Mouse (Mus musculus) midbrain, embryonic 14.5 days (tissue): Measurements from ENCODE around the gene Pdpk1. TPM values are rescaled to one million over a fixed set of nuclear protein-coding genes. Genes with fewer than 3 reads are reported as not detected.

Source experiments
- ATAC-seq: fragments of 200-750 bp; cut with Nextera tagmentation; 2 replicates; pipeline ENCODE4 v1.8.0; 2017; ENCODE audit warnings: moderate number of reproducible peaks, moderate library complexity; ENCODE audit not compliant: low FRiP score, low TSS enrichment
- DNase-seq: peaks from one replicate; pipeline ENCODE4 v3.0.0-alpha.2; 2015
- H3K27ac ChIP-seq: fragments of 300-500 bp; sonication (generic); replicated peaks from 2 replicates; pipeline ENCODE4 v1.5.1; 2014; ENCODE audit warnings: mild to moderate bottlenecking, low read depth, low read length, moderate library complexity
- H3K27me3 ChIP-seq: fragments of 300-500 bp; sonication (generic); 2 replicates; pipeline ENCODE4 v1.6.1; 2014; ENCODE audit warnings: low read length, control low read depth, mixed read lengths; ENCODE audit not compliant: control insufficient read depth, insufficient read depth
- H3K36me3 ChIP-seq: fragments of 300-500 bp; sonication (generic); 2 replicates; pipeline ENCODE4 v1.6.1; 2014; ENCODE audit warnings: low read length, control low read depth; ENCODE audit not compliant: control insufficient read depth, insufficient read depth
- H3K4me1 ChIP-seq: fragments of 300-500 bp; sonication (generic); 2 replicates; pipeline ENCODE4 v1.6.1; 2014; ENCODE audit warnings: mild to moderate bottlenecking, antibody characterized with exemption, low read length, control low read depth; ENCODE audit not compliant: control insufficient read depth, insufficient read depth
- H3K4me2 ChIP-seq: fragments of 300-500 bp; sonication (generic); 2 replicates; pipeline ENCODE4 v1.6.1; 2014; ENCODE audit warnings: mild to moderate bottlenecking, low read length, moderate library complexity
- H3K4me3 ChIP-seq: fragments of 300-500 bp; sonication (generic); replicated peaks from 2 replicates; pipeline ENCODE4 v1.5.1; 2014; ENCODE audit warnings: low read depth, low read length
- H3K9ac ChIP-seq: fragments of 300-500 bp; sonication (generic); replicated peaks from 2 replicates; pipeline ENCODE4 v1.6.1; 2014; ENCODE audit warnings: mild to moderate bottlenecking, low read length, moderate library complexity
- H3K9me3 ChIP-seq: fragments of 300-500 bp; sonication (generic); 2 replicates; pipeline ENCODE4 v1.6.1; 2016; ENCODE audit warnings: low read length, control low read depth, mixed read lengths; ENCODE audit not compliant: control insufficient read depth
- WGBS: fragments of 180-500 bp; shearing (Covaris S2); extraction: QIAGEN DNeasy Blood & Tissue Kit; methylation state at CpG from one replicate; pipeline ENCODE4 v1.1.7; 2014; 5-methylcytosine and 5-hydroxymethylcytosine counted together
- polyA plus RNA-seq: library from polyadenylated mRNA; unstranded; fragments of >200 nt; fragmentation: Nextera tagmentation; extraction: Ambion mirVana; gene quantifications from 2 replicates; pipeline ENCODE4 v1.2.1, GENCODE M21; 2014

Gene Pdpk1
- polyA plus RNA-seq, 1 experiment from 2014 or later: 74.3 TPM

DNA sequence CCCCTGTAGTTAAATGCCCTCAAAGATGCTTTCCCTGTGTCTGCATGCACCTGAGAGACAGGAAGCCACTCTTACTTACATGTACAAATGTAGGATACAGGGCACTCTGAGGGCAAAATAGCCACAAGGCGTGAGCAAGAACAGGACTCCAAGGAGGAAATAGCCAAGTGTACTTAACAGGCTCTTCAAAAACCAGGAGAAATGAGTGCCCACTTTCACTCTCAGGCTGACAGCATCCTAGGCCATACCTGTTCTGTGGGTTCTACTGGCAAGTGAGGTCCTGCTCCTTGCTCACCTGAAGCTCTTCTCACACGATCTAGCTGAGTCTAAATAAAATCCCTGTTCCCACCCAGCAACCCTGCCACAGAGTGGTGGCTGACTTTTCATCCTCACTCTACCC is 73.6 kb downstream of the Pdpk1 start:
- no peak overlapping the region for H3K27ac ChIP-seq
- 90% methylated on average over 2 of the region's 2 CpGs for WGBS
- no peak overlapping the region for H3K4me2 ChIP-seq
- peaks cover 50% of the 10 kb centered on the region for H3K36me3 ChIP-seq
- H3K27me3 ChIP-seq: no peaks in the 10 kb centered on the region
- no peak overlapping the region for H3K4me3 ChIP-seq
- DNase-seq (no peak), ATAC-seq (no peak)
- no peaks in the 10 kb centered on the region for H3K9me3 ChIP-seq
- H3K4me1 ChIP-seq: peaks cover 4% of the 10 kb centered on the region
- H3K9ac ChIP-seq: no peak overlapping the region

DNA sequence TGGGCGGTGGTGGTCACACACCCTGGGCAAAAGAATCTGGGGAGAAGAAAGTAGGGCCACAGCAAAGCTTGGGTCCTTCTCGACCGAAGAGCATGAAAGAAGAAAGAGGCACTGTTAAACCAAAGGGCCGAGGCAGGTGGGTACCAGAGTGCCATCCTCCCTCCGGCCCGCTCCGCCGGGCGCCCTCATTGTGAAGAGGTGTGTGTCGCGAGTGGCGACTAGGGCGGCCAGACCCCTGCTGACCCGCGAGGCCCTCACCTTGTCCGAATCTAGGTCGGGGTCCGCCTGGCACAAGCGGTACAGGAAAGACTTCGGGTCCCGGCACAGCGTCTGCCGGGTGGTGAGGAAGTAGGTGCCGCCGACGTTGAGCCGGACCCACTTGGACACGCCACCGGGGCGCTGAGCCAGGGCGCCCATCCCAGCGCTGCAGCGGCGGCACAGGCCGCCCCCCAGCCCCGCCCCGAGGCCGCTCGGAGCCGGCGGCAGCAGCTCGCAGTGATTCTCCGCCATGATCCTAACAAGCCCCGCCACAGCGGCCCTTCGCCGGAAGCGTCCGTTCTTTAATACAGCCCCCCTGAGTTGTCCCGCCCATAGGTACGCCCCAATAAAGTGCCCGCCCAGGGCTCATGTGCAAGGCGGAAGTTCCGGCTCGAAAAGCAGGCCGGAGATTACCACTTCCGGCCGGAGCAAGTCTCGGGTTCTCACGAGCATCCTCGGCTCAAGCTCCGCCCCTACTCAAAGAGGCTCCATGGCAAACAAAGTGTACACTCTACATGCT is 77.6 kb downstream of the Pdpk1 start, which contains the start of gene Kctd5:
Gene Kctd5, minus strand, starts transcription at position 567 of the 778 bp plus-strand sequence.
- peak within 1 kb of the TSS; percentile 78 for H3K27ac ChIP-seq
- H3K4me2 ChIP-seq: peak within 1 kb of the TSS; percentile 77
- peak within 1 kb of the TSS; percentile 90 for H3K4me3 ChIP-seq
- peak; percentile 96 for ATAC-seq
- under 1% methylated on average over 62 of the region's 62 CpGs for WGBS
- peak; percentile 98 for DNase-seq
- peaks cover 18% of the 10 kb centered on the region for H3K36me3 ChIP-seq
- no peaks in the 10 kb centered on the region for H3K9me3 ChIP-seq
- no peaks in the 10 kb centered on the region for H3K27me3 ChIP-seq
- peak within 1 kb of the TSS; percentile 97 for H3K9ac ChIP-seq
- H3K4me1 ChIP-seq: peaks cover 13% of the 10 kb centered on the region

DNA sequence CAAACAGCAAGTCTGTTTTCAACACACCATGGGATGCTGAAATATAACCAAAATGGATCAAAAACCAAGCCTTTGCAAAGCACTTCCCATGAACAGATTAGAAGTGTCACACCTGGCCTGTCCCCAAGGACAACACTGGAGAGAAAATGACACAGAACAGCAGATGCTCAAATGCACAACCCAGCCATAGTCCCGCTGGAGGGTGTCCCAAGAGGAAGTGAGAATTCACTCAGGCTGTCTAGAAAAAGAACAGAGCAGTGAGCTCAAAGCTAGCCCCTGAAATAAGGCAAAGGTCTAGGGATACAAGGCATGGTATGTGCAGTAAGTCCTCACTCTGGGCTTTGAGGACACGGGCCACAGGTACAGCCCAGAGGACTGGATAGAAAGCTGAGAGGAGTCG is 81.2 kb downstream of the Pdpk1 start:
- Histone ChIP-seq H3K9me3 (no peaks in the 10 kb centered on the region), H3K4me3 (no peak overlapping the region), H3K36me3 (no peaks in the 10 kb centered on the region; the same call in 1 of the 2 replicates), H3K27me3 (no peaks in the 10 kb centered on the region), H3K4me1 (peaks cover 13% of the 10 kb centered on the region), H3K27ac (no peak overlapping the region), H3K4me2 (no peak overlapping the region), H3K9ac (no peak overlapping the region)
- WGBS: 94% methylated on average over 3 of the region's 3 CpGs
- ATAC-seq (no peak), DNase-seq (no peak)

GRCm38 (mm10) chr17:24068271-24068670 is 82.5 kb downstream of the Pdpk1 start:
- Histone ChIP-seq H3K4me2 (no peak overlapping the region), H3K9me3 (no peaks in the 10 kb centered on the region), H3K27me3 (no peaks in the 10 kb centered on the region), H3K4me3 (no peak overlapping the region), H3K36me3 (no peaks in the 10 kb centered on the region; the same call in 1 of the 2 replicates), H3K4me1 (peaks cover 13% of the 10 kb centered on the region), H3K9ac (no peak overlapping the region), H3K27ac (no peak overlapping the region)
- DNase-seq (no peak), ATAC-seq (no peak)
- WGBS: 91% methylated on average over 5 of the region's 5 CpGs

DNA sequence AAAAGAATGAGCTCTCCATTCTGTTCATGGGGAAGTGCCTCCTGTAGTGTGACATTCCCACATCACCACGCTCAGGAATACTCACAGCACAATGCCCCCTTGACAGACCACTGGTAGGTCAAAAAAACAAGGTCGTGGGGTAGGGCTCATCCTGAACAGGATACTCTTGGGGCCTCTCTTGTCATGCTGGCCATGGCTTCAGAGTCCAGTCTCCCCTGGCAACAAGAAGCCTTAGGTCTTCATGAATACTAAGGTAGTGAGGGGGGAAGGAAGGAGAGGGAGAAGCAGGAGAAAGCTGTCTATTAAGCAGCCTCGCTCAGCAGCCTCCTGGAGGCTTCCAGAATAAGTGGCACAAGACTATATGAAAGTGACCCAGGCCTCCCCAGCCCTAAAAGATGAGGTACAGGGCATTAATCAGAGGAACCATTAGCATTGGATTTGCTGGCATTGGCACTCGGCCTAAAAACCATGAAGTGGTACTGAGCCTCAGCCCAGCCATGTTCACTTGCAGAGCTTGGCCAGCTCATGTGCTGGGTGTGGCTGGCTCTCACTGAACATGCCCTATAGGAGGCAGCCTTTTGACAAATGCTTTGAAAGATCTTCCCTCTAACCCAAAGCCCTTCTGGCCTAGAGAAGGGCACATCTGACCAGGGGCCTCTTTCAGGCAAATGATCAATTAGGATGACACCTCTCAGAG is 88.1 kb downstream of the Pdpk1 start:
- no peak for ATAC-seq
- Histone ChIP-seq H3K4me1 (no peaks in the 10 kb centered on the region), H3K27me3 (no peaks in the 10 kb centered on the region), H3K27ac (no peak overlapping the region), H3K9ac (no peak overlapping the region), H3K36me3 (peaks cover 27% of the 10 kb centered on the region), H3K4me2 (no peak overlapping the region), H3K9me3 (no peaks in the 10 kb centered on the region), H3K4me3 (no peak overlapping the region)
- WGBS: 80% methylated on average over 4 of the region's 4 CpGs
- DNase-seq: no peak

- Histone ChIP-seq H3K4me2 (no peak overlapping the region), H3K9ac (no peak overlapping the region), H3K4me3 (no peak overlapping the region), H3K27me3 (no peaks in the 10 kb centered on the region), H3K9me3 (no peaks in the 10 kb centered on the region), H3K4me1 (no peaks in the 10 kb centered on the region), H3K27ac (no peak overlapping the region), H3K36me3 (peaks cover 74% of the 10 kb centered on the region)
- no peak for ATAC-seq
- no peak for DNase-seq
- WGBS: 92% methylated on average over 5 of the region's 5 CpGs
These were observed 92.9 kb downstream of the Pdpk1 start for GRCm38 (mm10) chr17:24057730-24058245.

DNA sequence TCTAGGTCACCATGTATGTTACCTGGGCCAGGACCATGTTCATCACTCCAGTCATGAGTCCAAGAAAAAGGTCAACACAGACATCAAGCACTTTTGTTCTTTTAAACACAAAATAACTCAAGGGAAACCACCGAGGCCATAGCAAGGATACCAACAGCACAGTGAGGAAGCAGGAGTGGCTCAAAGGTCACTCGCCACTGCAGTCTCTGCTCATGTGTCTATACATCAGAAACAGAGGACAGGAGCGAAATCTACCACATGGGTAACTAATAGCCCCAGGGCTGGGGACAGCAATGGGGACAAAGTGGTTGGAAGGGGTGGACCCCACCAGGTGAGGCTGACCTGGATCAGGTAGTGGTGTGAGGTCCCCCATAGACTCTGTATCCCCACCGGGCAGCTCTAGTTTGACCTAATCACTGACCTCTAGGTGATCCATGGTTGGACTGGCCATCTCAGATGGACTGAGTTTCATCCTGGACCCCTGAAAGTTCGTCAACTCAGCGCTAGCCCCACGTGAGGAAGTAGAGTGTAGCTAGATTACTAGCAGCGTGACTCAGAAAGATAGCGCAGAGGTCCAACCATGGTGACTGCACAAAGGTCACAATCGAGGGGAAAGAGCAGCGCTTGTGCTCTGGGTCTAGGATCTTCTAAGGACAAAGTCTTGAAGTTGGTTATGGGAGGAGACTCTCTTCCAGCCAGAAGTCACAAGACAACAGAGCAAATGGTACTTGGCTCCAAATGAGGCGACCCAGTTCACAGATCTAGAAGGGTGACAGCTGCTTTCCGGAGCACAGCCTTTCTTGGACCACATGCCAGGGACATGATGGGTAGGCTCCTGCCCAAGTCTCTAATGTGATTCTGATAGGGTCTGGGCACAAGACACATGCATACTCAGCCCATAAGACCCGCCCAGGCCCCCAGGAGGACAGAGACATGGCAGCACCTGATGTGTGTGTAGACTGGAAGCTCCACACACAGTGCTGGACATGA is 93.8 kb downstream of the Pdpk1 start:
- no peak overlapping the region for H3K27ac ChIP-seq
- no peak overlapping the region for H3K4me3 ChIP-seq
- no peak for ATAC-seq
- H3K4me1 ChIP-seq: no peaks in the 10 kb centered on the region
- no peak overlapping the region for H3K9ac ChIP-seq
- no peaks in the 10 kb centered on the region for H3K27me3 ChIP-seq
- DNase-seq: no peak
- H3K9me3 ChIP-seq: no peaks in the 10 kb centered on the region
- H3K36me3 ChIP-seq: peaks cover 82% of the 10 kb centered on the region
- WGBS: 95% methylated on average over 14 of the region's 14 CpGs
- H3K4me2 ChIP-seq: no peak overlapping the region

- H3K4me2 ChIP-seq: no peak overlapping the region
- no peak overlapping the region for H3K27ac ChIP-seq
- no peaks in the 10 kb centered on the region for H3K4me1 ChIP-seq
- H3K36me3 ChIP-seq: peaks cover 69% of the 10 kb centered on the region
- 96% methylated on average over 8 of the region's 8 CpGs for WGBS
- H3K4me3 ChIP-seq: no peak overlapping the region
- no peak overlapping the region for H3K9ac ChIP-seq
- no peak for DNase-seq
- H3K27me3 ChIP-seq: no peaks in the 10 kb centered on the region
- ATAC-seq: no peak
- H3K9me3 ChIP-seq: no peaks in the 10 kb centered on the region
These were observed 101.7 kb downstream of the Pdpk1 start for GRCm38 (mm10) chr17:24049008-24049407.
